Mouse (Mus musculus) naive thymus-derived CD4-positive, alpha-beta T cell, adult 2 months (primary cell): ENCODE measurements around the gene Cfc1.

Experiments
- DNase-seq: peaks from one replicate; pipeline ENCODE4 v3.0.0-alpha.2; 2011; ENCODE audit warnings: low read depth

Cfc1 gene

DNA sequence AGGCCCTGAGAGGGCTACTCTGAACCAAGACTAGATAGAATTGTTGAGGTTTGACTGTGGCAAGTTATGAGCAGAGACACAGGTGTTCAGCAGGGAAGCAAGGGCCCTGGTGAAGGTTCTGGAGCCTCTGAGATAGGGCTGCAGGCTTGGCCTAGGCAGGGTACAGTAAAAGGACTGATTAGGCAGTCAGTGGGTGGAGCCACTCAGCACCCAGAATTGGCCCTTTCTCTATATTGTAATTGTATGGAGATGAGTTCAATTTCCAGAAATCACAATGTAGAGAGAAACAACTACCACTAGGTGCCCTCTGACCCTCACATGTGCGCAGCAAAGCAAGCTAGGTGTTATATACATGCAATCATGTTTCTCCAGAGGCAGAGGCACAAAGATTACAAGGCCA lies 18.2 kb downstream of the Cfc1 start:
- no peak for DNase-seq

DNA sequence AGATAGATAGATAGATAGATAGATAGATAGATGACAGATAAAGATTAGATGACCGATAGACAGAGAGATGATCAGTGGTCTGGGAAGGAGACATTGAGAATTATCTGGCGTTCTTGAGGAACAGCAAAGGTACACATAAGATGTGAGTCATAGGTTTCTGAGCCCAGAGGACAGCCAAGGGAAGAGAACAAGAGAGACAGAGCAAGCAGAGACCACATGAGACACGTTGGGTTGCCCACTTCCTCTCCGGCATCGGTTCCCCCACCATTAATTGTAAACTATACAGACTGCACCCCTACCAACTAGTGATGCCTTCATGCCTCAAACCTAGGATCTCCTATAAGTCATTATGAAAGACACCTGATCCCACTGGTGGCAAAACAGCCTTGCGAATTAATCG lies 18.8 kb downstream of the Cfc1 start:
- DNase-seq: no peak

- DNase-seq: no peak
Observed at GRCm38 (mm10) chr1:34560843-34561242, 25.4 kb downstream of the Cfc1 start, which contains the start of gene Prss40. Gene Prss40 (minus strand): TSS chr1:34560943.

- DNase-seq: no peak
Observed at GRCm38 (mm10) chr1:34564383-34565045, 29.1 kb downstream of the Cfc1 start.

DNA sequence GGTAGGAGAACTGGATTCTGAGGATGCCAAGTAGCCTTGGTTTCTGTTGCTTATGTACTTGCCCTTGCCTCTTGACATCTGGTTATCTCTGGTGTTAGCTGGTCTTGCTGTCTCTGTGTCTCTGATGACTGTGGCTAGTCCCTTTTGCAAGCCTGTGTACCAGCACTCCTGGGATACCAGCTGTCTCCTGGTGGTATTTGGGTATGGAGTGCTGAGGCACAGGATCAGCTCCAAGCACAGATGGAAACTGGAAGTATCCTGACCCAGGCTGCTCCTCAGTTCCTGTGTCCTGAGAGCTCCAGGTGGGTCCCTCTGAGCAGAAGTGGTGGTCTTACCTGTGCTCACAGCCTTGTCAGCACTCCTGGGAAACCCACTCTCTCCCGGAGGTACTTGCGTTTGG lies 32.7 kb downstream of the Cfc1 start:
- DNase-seq: no peak

GRCm38 (mm10) chr1:34569876-34570275 lies 34.4 kb downstream of the Cfc1 start:
- DNase-seq: no peak

DNA sequence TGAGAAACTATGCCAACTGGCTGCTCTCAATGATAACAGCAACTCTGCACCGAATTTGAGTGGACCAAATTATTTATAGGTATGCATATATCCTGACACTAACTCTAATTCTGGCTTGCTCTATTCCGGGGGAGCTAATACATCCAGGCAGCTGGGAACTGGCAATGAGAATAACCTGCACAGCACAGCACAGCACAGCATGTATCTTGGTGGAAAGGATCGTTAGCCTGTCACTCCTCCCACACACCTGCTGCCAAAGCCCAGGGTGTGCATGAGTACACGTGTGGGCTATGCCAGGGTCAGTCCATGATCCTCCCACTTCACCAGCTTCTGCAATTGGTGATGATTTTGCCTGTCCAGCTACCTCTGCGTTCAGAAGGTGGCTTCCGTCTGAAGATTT lies 36.0 kb downstream of the Cfc1 start:
- no peak for DNase-seq

- DNase-seq: no peak
Observed at GRCm38 (mm10) chr1:34573221-34573620, 37.8 kb downstream of the Cfc1 start.

DNA sequence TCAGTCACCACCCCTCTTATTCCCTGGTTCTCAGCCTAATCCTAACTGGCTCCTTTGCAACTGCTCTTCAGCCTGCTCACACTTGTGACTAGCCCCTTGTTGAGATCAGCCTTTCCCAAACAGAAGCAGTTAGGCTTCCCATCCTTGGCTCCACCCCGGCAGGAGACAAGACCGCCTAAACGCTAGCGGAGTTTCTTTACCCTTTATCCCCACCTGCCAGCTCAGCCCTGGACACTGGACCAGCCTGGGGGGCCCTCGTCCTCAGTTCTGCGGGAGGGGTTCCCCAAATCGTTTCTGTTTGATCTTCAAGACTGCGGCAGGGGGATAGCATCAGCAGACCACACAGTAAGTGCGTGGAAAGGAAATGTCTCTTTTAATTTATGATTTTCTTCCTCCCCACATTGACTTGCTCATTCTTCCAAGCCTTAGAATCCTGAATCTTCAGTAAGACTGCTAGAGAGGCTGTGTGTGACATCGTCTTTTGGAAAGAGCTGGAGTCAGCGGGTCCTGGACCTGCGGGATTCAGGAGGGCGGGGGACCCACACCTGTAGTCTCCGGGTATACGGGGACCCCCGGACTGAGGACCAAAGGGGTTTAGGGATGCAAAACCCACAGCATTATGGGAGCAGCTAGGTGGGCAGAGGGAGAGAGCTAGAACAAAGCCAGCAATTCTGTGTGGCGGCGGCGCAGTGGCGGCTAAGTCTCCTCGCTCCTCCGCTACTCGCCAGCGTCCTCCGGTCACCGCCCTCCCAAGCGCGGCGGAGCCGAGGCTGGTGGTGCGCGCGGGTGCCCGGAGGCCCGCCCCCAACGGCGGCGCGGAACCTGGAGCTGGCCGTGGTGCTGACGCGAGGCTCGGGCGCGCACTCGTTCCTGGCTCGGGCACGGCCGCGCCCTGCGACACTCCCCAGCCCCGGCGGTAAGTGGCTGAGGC lies 43.7 kb downstream of the Cfc1 start, which contains the start of gene Amer3:
Gene Amer3 (plus strand): TSS at position 807 of the 931 bp plus-strand sequence.
- DNase-seq: peak; percentile 13

DNA sequence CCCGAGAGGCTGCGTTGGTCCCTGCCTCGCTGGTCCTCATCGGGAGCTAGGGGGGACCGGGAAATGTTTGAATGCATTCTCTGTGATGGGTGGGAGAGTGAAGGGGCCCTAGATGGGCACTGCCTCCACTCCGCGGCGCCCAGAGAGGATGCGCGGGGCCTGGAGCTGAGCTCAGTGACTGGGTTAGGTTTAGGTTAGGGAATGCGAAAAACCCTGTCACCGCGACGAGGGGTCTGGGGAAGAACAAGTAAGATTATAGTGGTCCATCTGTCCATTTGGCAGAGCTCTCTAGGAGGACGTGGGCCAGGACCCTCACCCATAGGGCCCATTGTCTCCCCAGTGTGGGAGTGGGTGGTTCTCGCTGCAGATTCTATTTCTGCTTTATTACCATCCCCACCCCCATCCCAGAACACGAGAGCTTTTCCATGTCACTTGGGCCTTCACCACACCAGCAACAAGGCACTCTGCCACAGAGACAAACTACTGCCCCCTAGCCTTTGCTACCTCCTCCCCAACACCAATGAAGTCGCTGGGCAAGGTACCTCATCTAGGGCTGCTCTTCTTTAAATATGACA lies 44.4 kb downstream of the Cfc1 start:
- DNase-seq: no peak

DNA sequence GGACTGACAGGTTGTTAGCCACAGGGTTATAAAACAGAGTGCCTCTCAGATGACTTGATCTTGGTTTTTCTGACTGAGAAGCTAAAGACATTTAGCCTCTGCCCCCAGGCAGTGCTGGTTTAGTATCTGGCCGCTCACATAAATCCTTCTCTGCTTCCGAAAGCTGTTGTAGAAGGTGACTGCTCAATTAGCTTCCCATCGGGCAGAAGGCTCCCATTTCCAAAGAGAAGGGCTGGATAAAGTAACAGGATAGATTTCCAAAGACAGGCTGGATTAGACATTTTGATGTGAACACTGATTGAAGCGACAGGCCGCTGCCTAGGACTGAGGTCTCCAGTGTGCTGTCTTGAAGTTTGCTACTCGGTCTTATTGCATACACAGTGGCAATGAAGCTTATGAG lies 46.8 kb downstream of the Cfc1 start:
- no peak for DNase-seq

DNA sequence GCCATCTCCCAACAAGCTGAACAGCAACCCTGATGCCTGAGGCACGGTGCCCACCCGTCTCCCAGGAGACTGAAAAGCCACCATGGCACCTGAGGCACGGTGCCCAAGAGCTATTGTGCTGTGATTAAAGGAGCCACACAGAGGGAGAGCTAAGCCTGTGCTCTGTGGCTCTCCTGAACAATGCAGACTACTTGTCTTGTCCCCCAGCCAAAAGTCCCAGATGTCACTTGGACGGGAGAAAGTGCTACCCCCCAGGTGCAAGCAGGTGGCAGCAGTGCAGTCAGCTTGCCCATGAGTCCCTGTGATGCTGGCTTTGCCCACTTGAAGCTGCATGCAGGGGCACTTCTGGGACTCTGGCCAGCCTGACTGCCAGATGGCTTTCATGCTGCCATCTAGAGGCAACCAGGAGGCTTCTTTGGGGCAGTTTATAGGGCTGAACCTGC lies 48.4 kb downstream of the Cfc1 start:
- DNase-seq: peak; percentile 15

DNA sequence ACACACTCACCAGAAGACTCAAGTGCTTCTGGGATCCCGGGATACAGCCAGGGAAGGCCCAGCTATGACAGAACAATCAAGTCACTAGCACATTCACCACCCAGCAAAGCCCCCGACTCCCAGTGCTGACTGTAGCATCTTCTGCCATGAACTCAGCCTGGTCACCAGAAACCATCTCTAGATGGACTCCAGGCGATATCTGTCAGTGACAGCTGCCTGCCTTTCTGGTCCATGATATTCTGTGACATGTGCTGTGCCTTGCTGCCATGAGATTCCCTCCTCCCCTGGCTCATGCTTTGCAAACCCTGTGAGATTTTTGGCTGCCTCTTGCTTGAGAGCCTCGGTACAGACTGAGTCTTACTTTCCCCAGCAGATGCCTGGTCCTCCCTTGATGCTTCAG lies 49.3 kb downstream of the Cfc1 start:
- DNase-seq: no peak

DNA sequence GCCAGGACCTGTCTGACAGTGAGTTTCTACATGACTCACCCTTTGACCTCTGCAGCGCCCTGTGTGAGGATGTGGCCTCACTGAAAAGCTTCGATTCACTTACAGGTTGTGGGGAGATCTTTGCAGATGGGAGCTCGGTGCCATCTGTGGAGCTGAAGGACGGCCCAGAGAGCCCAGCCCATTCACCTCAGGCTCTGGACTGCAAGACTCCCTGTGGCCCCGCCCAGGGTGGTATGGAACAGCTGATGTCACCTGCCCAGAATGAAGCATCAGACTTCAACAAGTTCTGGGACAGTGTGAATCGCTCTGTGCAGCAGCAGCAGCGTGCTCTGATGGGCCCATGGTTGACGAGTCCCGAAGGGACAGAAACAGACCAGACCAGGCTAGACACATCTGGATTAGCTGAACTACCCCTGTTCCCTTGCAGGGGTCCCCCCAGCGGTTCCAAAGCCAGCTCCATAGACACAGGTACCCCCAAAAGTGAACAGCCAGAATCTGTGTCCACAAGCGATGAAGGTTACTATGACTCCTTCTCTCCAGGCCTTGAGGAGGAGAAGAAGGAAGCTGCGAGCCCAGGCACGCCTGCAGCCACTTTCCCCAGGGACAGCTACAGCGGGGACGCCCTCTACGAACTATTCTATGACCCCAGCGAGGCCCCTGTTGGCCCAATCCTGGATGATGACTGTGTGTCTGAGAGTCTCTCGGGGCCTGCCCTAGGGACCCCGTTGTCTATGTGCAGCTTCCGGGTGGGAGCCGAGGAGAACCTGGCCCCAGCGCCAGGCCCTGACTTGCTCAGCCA lies 52.0 kb downstream of the Cfc1 start:
- no peak for DNase-seq
